Mouse (Mus musculus) stomach, embryonic 15.5 days (tissue): ENCODE measurements around the gene Tctn3. TPM values are rescaled to one million over a fixed set of nuclear protein-coding genes. Genes with fewer than 3 reads are reported as not detected.

Source experiments
- ATAC-seq: fragments of 200-750 bp; cut with Nextera tagmentation; 2 replicates; pipeline ENCODE4 v1.8.0; 2017; ENCODE audit warnings: low read depth, moderate number of reproducible peaks, moderate TSS enrichment; ENCODE audit not compliant: insufficient read depth, low FRiP score
- H3K27ac ChIP-seq: fragments of 300-500 bp; sonication (generic); 2 replicates; pipeline ENCODE4 v1.5.1; 2015; ENCODE audit warnings: mild to moderate bottlenecking, inconsistent platforms
- H3K27me3 ChIP-seq: fragments of 300-500 bp; sonication (generic); replicated peaks from 2 replicates; pipeline ENCODE4 v1.6.1; 2015; ENCODE audit warnings: inconsistent platforms
- H3K36me3 ChIP-seq: fragments of 300-500 bp; sonication (generic); 2 replicates; pipeline ENCODE4 v1.6.1; 2015; ENCODE audit warnings: inconsistent platforms
- H3K4me1 ChIP-seq: fragments of 300-500 bp; sonication (generic); 2 replicates; pipeline ENCODE4 v1.6.1; 2015; ENCODE audit warnings: inconsistent platforms
- H3K4me2 ChIP-seq: fragments of 300-500 bp; sonication (generic); 2 replicates; pipeline ENCODE4 v1.6.1; 2015; ENCODE audit warnings: mild to moderate bottlenecking, inconsistent platforms
- H3K4me3 ChIP-seq: fragments of 300-500 bp; sonication (generic); replicated peaks from 2 replicates; pipeline ENCODE4 v1.5.1; 2015; ENCODE audit warnings: inconsistent platforms
- H3K9ac ChIP-seq: fragments of 300-500 bp; sonication (generic); 2 replicates; pipeline ENCODE4 v1.6.1; 2015; ENCODE audit warnings: inconsistent platforms
- H3K9me3 ChIP-seq: fragments of 300-500 bp; sonication (generic); 2 replicates; pipeline ENCODE4 v1.6.1; 2016; ENCODE audit warnings: inconsistent platforms
- WGBS: fragments of 180-500 bp; shearing (Covaris S2); methylation state at CpG from one replicate; pipeline ENCODE4 v1.1.7; 2015; 5-methylcytosine and 5-hydroxymethylcytosine counted together
- polyA plus RNA-seq: library from polyadenylated mRNA; unstranded; fragments of >200 nt; fragmentation: Nextera tagmentation; extraction: Ambion mirVana; gene quantifications from 2 replicates; pipeline ENCODE4 v1.2.1, GENCODE M21; 2015

Gene Tctn3
- 7.7 and 10.5 TPM in 2 replicates for polyA plus RNA-seq

DNA sequence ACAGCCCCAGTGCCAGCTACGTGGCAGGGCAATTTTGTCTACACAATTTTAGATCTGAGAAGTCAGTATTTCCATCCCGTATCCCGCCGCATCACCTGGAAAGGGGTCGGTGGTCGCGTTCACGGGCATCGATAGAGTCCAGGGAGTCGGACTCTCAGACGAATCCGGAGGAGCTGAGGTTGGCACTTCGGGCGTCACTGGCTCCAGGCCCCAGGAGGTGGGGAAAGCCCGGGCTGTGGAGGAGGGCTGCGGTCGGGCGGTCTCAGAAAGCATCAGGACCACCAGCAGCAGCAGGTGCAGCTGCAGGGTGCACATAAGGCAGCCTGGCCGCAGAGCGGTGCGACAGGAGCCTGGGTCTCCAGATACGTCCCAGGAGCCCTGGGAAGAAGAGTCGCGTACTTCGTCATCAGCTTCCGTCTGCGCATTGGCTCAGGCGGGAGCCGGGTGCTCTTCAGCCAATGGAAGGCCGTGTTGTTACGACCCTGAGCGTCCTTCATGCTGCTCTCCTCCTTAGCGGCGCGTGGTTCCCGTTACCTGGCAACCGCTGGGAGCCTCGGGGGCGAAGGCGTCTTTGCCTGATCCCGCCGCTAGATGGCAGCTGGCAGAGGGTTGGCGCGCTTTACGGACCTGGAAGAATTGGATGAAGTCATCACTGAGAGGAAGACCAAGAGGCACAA, at the start of gene Tctn3, which contains the start of gene Entpd1:
Gene Tctn3 (minus strand): TSS at position 404 of the 677 bp plus-strand sequence.
Gene Entpd1 (plus strand): TSS at position 537 of the 677 bp plus-strand sequence.
- H3K27ac ChIP-seq, result no peak within 1 kb of the TSS
- no peaks in the 10 kb centered on the region for H3K9me3 ChIP-seq
- peak within 1 kb of the TSS; percentile 43 for H3K9ac ChIP-seq
- peak within 1 kb of the TSS; percentile 95 for H3K4me3 ChIP-seq
- peaks cover 10% of the 10 kb centered on the region; the same call in 1 of the 2 replicates for H3K36me3 ChIP-seq
- WGBS, result under 1% methylated on average over 45 of the region's 45 CpGs
- H3K4me2 ChIP-seq, result peak within 1 kb of the TSS; percentile 84
- no peaks in the 10 kb centered on the region for H3K27me3 ChIP-seq
- peak; percentile 100 for ATAC-seq
- H3K4me1 ChIP-seq, result no peaks in the 10 kb centered on the region; the same call in 1 of the 2 replicates

DNA sequence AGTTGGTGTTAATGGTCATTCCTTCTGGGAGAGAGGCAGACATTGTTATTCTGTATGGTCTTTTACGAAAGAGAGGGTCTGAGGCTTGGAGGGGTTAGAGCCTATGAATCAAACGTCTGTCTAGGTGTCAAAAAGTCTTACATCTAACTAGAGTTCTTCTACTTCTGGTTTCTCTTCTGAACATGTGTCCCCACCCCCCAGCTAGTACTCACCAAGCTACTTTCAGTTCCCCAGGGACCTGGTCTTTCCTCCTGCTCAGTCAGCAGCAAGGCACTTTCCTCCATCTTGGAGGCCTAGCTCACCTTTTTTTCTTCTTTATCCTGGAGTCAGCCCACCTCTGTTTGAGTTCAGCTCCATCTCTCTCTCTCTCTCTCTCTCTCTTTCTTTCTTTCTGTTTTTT, 49.1 kb upstream of the Tctn3 start:
- 86% methylated on average over 2 of the region's 2 CpGs for WGBS
- peaks cover 7% of the 10 kb centered on the region; the same call in 1 of the 2 replicates for H3K4me1 ChIP-seq
- H3K27me3 ChIP-seq, result no peaks in the 10 kb centered on the region; the same call in 1 of the 2 replicates
- peak overlapping the region; percentile 30 for H3K4me3 ChIP-seq
- no peaks in the 10 kb centered on the region for H3K9me3 ChIP-seq
- H3K4me2 ChIP-seq, result peak overlapping the region; percentile 55; the same call in 1 of the 2 replicates
- ATAC-seq, result no peak
- no peak overlapping the region for H3K9ac ChIP-seq
- no peak overlapping the region for H3K27ac ChIP-seq
- H3K36me3 ChIP-seq, result no peaks in the 10 kb centered on the region

DNA sequence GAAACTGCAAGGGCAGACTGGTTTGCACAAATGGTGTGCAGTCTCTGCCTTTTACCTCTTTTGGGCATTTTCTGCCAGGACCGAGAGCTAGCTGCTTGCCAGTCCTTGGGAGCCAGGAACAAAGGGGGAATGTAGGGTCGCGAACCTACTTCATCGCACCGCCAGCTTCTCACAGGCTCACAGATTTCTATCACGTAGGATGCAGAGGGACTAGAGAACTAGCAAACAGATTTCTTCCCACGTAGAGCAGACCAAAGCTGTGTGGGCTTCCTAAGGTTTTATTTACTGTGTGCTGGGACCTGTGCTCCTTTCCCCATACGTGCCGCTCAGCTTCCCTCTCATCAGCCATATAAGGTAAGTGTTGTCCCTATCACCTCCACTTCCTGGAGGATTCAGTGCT, 48.5 kb upstream of the Tctn3 start:
- ATAC-seq, result no peak
- Histone ChIP-seq H3K27me3 (no peaks in the 10 kb centered on the region; the same call in 1 of the 2 replicates), H3K4me1 (peaks cover 7% of the 10 kb centered on the region; the same call in 1 of the 2 replicates), H3K27ac (peak overlapping the region; percentile 71), H3K4me3 (peak overlapping the region; percentile 30), H3K36me3 (no peaks in the 10 kb centered on the region), H3K9me3 (no peaks in the 10 kb centered on the region), H3K9ac (peak overlapping the region; percentile 9; the same call in 1 of the 2 replicates), H3K4me2 (peak overlapping the region; percentile 55)
- WGBS, result 23% methylated on average over 9 of the region's 9 CpGs

DNA sequence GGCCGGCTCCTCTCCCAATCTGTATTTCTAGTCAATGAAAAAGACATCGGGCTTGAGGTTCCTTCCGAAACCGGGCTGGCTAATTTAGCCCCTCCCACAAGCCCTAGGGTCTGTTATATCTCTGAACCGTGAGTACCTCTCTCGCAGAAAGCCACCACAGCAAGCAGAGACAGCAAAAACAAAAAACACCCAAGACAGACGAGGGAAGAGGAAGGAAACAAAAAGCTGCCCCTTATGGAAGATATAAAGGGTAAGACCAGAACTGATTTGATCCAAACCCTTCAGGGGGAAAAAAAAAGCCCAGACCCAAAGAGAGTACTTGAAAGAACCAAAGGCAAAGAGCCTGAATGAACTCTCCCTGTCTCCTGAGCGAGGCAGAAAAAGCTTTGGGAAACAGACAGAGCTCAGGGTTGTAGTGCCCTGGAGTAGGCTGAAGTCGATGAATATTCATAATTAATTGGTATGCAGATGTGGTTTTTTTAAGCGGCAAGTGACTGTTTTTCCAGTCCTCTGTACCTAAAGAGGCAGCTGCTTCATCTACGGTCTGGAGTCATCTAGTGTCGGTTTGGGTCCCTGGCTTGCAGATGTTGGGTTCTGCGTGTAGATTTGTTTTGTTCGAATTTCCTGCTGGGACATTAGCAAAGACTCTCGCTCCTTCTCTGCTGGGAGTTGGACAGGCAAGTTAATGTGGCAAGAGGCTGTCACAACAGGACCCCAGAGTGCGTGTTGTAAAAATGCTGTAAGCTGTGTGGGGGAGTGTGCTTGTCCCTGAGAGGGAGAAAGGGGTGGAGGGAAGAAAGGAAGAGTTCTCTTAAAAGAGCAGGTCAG, 47.8 kb upstream of the Tctn3 start:
- peak overlapping the region; percentile 9; the same call in 1 of the 2 replicates for H3K9ac ChIP-seq
- H3K4me3 ChIP-seq, result peak overlapping the region; percentile 30
- H3K4me1 ChIP-seq, result peaks cover 7% of the 10 kb centered on the region; the same call in 1 of the 2 replicates
- H3K36me3 ChIP-seq, result no peaks in the 10 kb centered on the region
- 3% methylated on average over 16 of the region's 16 CpGs for WGBS
- no peak for ATAC-seq
- H3K27ac ChIP-seq, result peak overlapping the region; percentile 71
- H3K4me2 ChIP-seq, result peak overlapping the region; percentile 55
- no peaks in the 10 kb centered on the region for H3K9me3 ChIP-seq
- H3K27me3 ChIP-seq, result no peaks in the 10 kb centered on the region; the same call in 1 of the 2 replicates

DNA sequence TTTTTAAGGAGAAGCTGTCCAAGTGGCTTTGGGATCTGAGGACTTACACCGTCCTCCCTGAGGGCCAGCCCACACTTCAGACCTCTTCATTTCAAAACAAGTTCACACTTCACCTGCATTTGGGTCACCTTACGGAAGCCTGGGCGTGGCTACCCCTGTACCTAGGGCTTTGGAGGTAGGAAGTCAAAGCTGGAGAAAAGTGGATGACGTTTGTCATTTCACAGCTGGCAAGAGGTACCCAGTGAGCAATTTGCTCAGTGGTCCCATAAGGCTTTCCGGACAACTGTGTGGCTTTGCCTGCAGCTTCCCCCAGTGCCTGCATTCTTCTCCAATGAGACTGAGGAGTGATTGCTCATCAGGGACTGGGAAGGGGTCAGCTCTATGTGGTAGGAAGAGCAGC, 46.9 kb upstream of the Tctn3 start:
- Histone ChIP-seq H3K27me3 (no peaks in the 10 kb centered on the region; the same call in 1 of the 2 replicates), H3K36me3 (no peaks in the 10 kb centered on the region), H3K9ac (no peak overlapping the region), H3K27ac (no peak overlapping the region), H3K4me3 (no peak overlapping the region), H3K4me1 (peaks cover 7% of the 10 kb centered on the region; the same call in 1 of the 2 replicates), H3K9me3 (no peaks in the 10 kb centered on the region), H3K4me2 (peak overlapping the region; percentile 55; the same call in 1 of the 2 replicates)
- no peak for ATAC-seq
- 49% methylated on average over 5 of the region's 5 CpGs for WGBS

DNA sequence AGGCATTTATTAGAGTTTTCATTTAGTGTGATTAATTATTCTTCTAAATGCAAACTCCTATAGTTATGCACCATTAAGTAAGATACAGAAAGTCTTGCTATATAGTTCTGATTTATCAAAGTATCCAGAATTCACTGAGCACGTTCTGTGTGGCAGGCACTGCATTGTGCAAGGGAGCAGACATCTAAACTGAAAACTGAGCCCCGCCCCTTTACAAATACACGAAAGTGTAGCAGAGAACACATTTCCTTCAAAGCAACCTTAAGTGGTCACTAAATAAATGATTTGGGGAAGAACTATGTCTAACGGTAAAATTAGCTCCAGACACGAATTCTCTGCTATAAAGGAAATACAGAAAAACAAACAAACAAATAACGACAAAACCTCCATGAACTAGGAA, 46.2 kb upstream of the Tctn3 start:
- H3K27ac ChIP-seq, result no peak overlapping the region
- no peaks in the 10 kb centered on the region for H3K36me3 ChIP-seq
- no peak for ATAC-seq
- no peaks in the 10 kb centered on the region; the same call in 1 of the 2 replicates for H3K27me3 ChIP-seq
- H3K4me2 ChIP-seq, result no peak overlapping the region
- H3K4me1 ChIP-seq, result peaks cover 7% of the 10 kb centered on the region; the same call in 1 of the 2 replicates
- WGBS, result 53% methylated on average over 6 of the region's 6 CpGs
- no peak overlapping the region for H3K4me3 ChIP-seq
- no peaks in the 10 kb centered on the region for H3K9me3 ChIP-seq
- H3K9ac ChIP-seq, result no peak overlapping the region

DNA sequence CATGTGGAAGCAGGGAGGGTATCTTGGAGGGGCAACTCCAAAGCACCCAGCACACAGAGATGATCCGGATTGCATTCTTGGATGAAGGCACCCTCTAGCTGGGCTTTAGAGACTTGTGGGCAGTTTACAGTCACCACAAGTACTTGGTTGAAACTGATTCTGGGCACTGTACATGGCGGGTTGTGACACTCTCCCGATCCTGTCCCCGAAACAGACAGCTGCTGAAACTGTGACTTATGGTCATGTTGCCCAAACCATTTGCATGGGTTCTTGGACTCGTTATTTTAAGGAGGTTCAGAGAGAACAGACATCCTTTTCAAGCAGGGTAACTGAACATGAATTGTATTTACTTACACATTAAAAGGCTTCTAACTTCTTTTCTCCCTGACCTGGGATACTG, 44.2 kb upstream of the Tctn3 start:
- Histone ChIP-seq H3K4me1 (peaks cover 7% of the 10 kb centered on the region; the same call in 1 of the 2 replicates), H3K4me2 (no peak overlapping the region), H3K27ac (no peak overlapping the region), H3K36me3 (no peaks in the 10 kb centered on the region), H3K4me3 (no peak overlapping the region), H3K27me3 (no peaks in the 10 kb centered on the region; the same call in 1 of the 2 replicates), H3K9ac (no peak overlapping the region), H3K9me3 (no peaks in the 10 kb centered on the region)
- ATAC-seq, result no peak
- WGBS, result 85% methylated on average over 5 of the region's 5 CpGs

DNA sequence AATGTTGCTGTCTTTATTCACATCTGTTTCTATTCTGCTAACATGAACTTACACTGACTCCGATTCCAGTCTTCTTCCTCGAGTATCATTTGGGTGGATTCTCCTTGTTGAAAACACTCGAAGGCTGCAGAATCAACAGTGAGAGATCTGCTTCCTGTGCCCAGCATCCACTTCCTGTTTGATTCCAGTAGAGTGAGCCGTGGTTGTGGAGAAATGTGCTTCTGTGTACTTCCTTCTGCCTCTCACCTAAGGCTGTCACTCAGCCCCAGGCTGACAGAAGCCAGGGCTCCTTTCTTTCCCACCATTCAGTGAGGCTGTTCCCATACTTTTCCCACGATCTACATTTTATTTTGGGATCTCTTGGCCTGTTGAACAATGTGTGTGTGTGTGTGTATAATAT, 38.1 kb upstream of the Tctn3 start:
- Histone ChIP-seq H3K27ac (no peak overlapping the region), H3K36me3 (no peaks in the 10 kb centered on the region), H3K4me2 (no peak overlapping the region), H3K9me3 (no peaks in the 10 kb centered on the region), H3K4me1 (peaks cover 2% of the 10 kb centered on the region; the same call in 1 of the 2 replicates), H3K9ac (no peak overlapping the region), H3K27me3 (no peaks in the 10 kb centered on the region), H3K4me3 (no peak overlapping the region)
- WGBS, result 53% methylated on average over 5 of the region's 5 CpGs
- no peak for ATAC-seq

DNA sequence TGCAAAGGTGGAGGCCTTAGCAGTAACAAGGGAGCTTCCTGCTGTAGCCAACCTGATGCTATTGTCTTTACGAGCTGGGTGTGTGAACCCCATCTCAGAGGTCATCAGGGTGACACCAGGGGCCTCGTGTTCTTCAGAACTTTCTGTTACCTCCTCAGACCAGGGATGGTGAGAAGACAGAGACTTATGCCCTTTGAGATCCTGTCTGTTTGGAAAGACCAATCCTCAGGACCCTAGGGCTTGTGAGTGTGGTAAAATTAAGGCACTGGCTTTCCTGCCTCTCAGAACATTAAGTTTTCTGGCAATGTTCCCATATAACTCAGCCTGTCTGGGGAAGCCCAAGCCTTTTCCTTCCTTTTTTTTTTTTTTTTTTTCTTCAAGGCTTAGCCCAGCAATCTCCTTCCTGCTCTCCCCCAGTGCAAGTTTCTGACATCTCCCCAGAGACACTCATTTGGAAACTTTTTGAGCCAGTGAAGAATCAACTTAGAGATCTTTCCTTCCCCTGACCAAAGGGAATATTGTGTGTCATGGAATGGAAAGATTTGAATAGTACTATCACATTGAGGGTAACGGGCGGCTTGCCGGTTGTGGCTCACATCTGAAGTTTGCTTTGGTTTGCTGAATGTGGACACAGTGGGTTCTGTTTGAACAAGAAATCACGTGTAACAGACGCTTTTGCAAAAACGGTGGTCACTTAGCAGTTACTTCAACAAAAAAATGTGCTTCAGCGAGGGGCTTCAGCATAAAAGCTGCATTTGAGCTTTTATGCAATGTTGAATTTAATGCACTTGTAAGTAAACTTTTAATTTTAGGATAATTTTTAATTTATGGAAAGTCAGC, 35.5 kb upstream of the Tctn3 start:
- Histone ChIP-seq H3K36me3 (no peaks in the 10 kb centered on the region), H3K9ac (no peak overlapping the region), H3K4me2 (no peak overlapping the region), H3K27ac (no peak overlapping the region; the same call in 1 of the 2 replicates), H3K9me3 (no peaks in the 10 kb centered on the region), H3K27me3 (no peaks in the 10 kb centered on the region), H3K4me1 (peaks cover 2% of the 10 kb centered on the region; the same call in 1 of the 2 replicates), H3K4me3 (no peak overlapping the region)
- ATAC-seq, result no peak; the same call in 1 of the 2 replicates
- WGBS, result 32% methylated on average over 9 of the region's 9 CpGs

DNA sequence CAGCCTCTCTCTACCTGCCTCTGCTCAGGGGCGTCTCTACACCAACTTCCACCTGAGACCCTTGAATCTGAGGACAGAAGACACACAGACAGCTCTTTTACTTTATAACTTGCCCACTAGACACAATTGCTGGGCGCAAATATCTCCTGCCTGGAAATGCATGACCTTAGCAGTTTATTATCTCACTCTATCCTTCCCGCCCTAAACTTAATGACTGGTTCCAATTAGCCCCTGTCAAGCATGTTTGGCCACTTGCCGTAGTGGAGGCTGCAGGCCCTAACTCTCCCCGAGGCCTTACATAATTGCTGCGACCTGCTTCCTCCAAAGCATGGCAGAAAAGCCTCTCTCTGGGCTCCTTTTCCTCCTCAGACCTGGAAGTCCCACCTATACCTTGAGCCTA, 34.3 kb upstream of the Tctn3 start:
- ATAC-seq, result no peak
- no peaks in the 10 kb centered on the region for H3K36me3 ChIP-seq
- H3K27ac ChIP-seq, result no peak overlapping the region
- no peak overlapping the region for H3K4me2 ChIP-seq
- 55% methylated on average over 6 of the region's 6 CpGs for WGBS
- H3K9ac ChIP-seq, result no peak overlapping the region
- H3K9me3 ChIP-seq, result no peaks in the 10 kb centered on the region
- H3K4me3 ChIP-seq, result no peak overlapping the region
- peaks cover 2% of the 10 kb centered on the region; the same call in 1 of the 2 replicates for H3K4me1 ChIP-seq
- H3K27me3 ChIP-seq, result no peaks in the 10 kb centered on the region

DNA sequence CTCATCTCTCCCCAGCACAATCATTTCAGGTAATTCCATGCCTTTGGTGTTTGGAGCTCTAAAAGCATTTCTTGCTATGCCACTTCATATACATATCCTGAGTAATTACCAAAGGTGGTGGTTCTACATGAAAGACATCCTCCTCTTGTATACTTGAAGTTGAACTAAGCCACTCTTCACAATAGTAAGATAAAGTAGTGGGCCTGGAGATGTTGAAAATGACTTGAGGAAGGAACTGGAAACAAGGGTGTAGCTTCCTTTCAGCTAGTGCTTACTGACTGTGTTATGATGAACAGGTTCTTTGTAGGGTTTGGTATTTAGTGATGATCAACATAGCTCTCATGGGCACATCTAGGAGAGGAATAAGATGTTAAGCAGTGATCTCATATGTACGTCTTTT, 31.8 kb upstream of the Tctn3 start:
- no peak for ATAC-seq
- no peak overlapping the region for H3K9ac ChIP-seq
- no peak overlapping the region for H3K4me3 ChIP-seq
- 86% methylated on average over 1 of the region's 1 CpGs for WGBS
- peaks cover 2% of the 10 kb centered on the region; the same call in 1 of the 2 replicates for H3K4me1 ChIP-seq
- no peaks in the 10 kb centered on the region for H3K9me3 ChIP-seq
- no peaks in the 10 kb centered on the region for H3K27me3 ChIP-seq
- no peaks in the 10 kb centered on the region for H3K36me3 ChIP-seq
- no peak overlapping the region for H3K4me2 ChIP-seq
- H3K27ac ChIP-seq, result no peak overlapping the region
